In genomic region chr11:119523392-119523791, GRCm38 (mm10) we compare ENCODE assay signal across 19 mouse cellular contexts. TPM values are rescaled to one million over a fixed set of nuclear protein-coding genes. Genes with fewer than 3 reads are reported as not detected.
"Had no signal": no experiment of that assay in that cellular context is flagged by ENCODE, and none has a peak within 500 bp of the region (broad histone marks: within the 10 kb centered on the region; RNA-seq: fewer than 3 reads in every experiment).

No protein-coding gene starts in this region.

- ATAC-seq: midbrain, embryonic 16.5 days had no signal

- H3K9me3 ChIP-seq: lung, embryonic 15.5 days; midbrain, embryonic 10.5 days; midbrain, embryonic 12.5 days; neural tube, embryonic 13.5 days; neural tube, embryonic 15.5 days had no signal

- H3K9ac ChIP-seq: liver, embryonic 14.5 days; lung, embryonic 15.5 days; midbrain, embryonic 12.5 days; neural tube, embryonic 13.5 days; neural tube, embryonic 15.5 days had no signal

- H3K4me3 ChIP-seq: lung, embryonic 15.5 days; midbrain, embryonic 10.5 days; midbrain, embryonic 12.5 days; myocyte; neural tube, embryonic 13.5 days; neural tube, embryonic 15.5 days had no signal

- H3K27ac ChIP-seq: liver, embryonic 14.5 days; lung, embryonic 15.5 days; midbrain, embryonic 10.5 days; midbrain, embryonic 12.5 days; neural tube, embryonic 13.5 days; neural tube, embryonic 15.5 days had no signal

- H3K36me3 ChIP-seq: lung, embryonic 15.5 days; midbrain, embryonic 10.5 days; midbrain, embryonic 12.5 days; neural tube, embryonic 13.5 days; neural tube, embryonic 15.5 days had no signal

- DNase-seq: midbrain, embryonic 14.5 days; retina, postnatal 1 day; right cerebral cortex, adult 18-20 months; right cerebral cortex, postnatal 25 days; right cerebral cortex, postnatal 4 days; spleen, adult 18-20 months; thymus, adult 18-20 months; thymus, postnatal 14 days; thymus, postnatal 36 days had no signal

- H3K27me3 ChIP-seq: lung, embryonic 15.5 days; neural tube, embryonic 15.5 days had no signal

- H3K4me2 ChIP-seq: lung, embryonic 15.5 days; midbrain, embryonic 12.5 days; neural tube, embryonic 13.5 days; neural tube, embryonic 15.5 days had no signal

RNA-seq across cellular contexts. Expression of gene Nptx1, which starts 24.2 kb away (rescaled TPM):
- total RNA-seq: megakaryocyte, adult 5-6 weeks; megakaryocyte-erythroid progenitor cell, adult 5-6 weeks had no signal
- polyA plus RNA-seq: liver, embryonic 14.5 days had no signal
